8 mouse cellular contexts compared by ENCODE assay signal in the genomic region with DNA sequence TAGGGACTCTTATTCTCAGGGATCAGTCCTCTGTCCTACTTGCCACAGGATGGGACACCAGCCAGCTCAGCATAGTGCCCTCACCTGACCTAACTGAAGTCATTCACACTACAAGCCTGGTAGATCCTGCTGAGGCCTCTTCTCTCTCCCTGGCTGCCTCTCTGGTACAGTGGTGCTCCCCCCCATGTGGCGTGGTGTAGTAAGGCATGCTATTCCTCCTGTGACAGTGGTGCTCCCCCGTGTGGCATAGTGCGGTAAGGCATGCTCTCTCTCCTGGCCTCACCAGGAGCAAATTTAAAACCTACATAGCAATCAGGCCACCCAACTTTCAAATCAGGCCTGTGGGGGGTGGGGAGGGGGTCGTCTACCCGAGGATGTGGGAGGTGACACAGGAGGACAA. TPM values are rescaled to one million over a fixed set of nuclear protein-coding genes. Genes with fewer than 3 reads are reported as not detected.
A peak's percentile ranks its signal among the peaks of the same experiment; 100 is the strongest.
DNase-seq lines count a peak whose midpoint lies in the region; ATAC-seq and TF ChIP-seq lines count a peak whose summit lies in the region.

No protein-coding gene starts in this region.

- peak; percentile 99 for TF ChIP-seq CTCF in kidney, adult 2 months (conservative IDR thresholded peaks at IDR 0.05; ENCODE audit: insufficient read depth, insufficient read length, low read depth, low read length)

- no peak overlapping the region for H3K4me2 ChIP-seq in stomach, embryonic 14.5 days (replicated peaks; ENCODE audit: low read depth, low read length)

- TF ChIP-seq POLR2A in kidney, adult 2 months (IDR thresholded peaks at IDR 0.05; ENCODE audit: low read depth, low read length): no peak

- no peak overlapping the region for H3K4me3 ChIP-seq in kidney, adult 2 months (ENCODE audit: insufficient read depth, low read depth, low read length)
- no peak overlapping the region for H3K4me3 ChIP-seq in limb, embryonic 10.5 days
- H3K4me3 ChIP-seq in stomach, embryonic 14.5 days (ENCODE audit: low read depth, low read length): no peak overlapping the region

- H3K4me1 ChIP-seq in kidney, adult 2 months (ENCODE audit: control insufficient read depth, insufficient read depth, low read length): no peaks in the 10 kb centered on the region
- peaks cover 5% of the 10 kb centered on the region; the same call in 1 of the 2 replicates for H3K4me1 ChIP-seq in limb, embryonic 10.5 days
- no peaks in the 10 kb centered on the region for H3K4me1 ChIP-seq in stomach, embryonic 14.5 days (ENCODE audit: control insufficient read depth, insufficient read depth, low read length)

- H3K27me3 ChIP-seq in kidney, adult 2 months (replicated peaks; ENCODE audit: control insufficient read depth, insufficient read depth, low read length): no peaks in the 10 kb centered on the region
- H3K27me3 ChIP-seq in limb, embryonic 10.5 days (ENCODE audit: low read depth, poor library complexity, severe bottlenecking): no peaks in the 10 kb centered on the region
- no peaks in the 10 kb centered on the region for H3K27me3 ChIP-seq in stomach, embryonic 14.5 days (ENCODE audit: control insufficient read depth, insufficient read depth, low read length)

- H3K36me3 ChIP-seq in kidney, adult 2 months (ENCODE audit: control insufficient read depth, insufficient read depth, low read length): no peaks in the 10 kb centered on the region
- H3K36me3 ChIP-seq in limb, embryonic 10.5 days: no peaks in the 10 kb centered on the region
- no peaks in the 10 kb centered on the region for H3K36me3 ChIP-seq in stomach, embryonic 14.5 days (ENCODE audit: control insufficient read depth, insufficient read depth, low read length)

- H3K27ac ChIP-seq in kidney, adult 2 months (ENCODE audit: insufficient read depth, low read depth, low read length): no peak overlapping the region
- no peak overlapping the region for H3K27ac ChIP-seq in limb, embryonic 10.5 days
- H3K27ac ChIP-seq in stomach, embryonic 14.5 days (ENCODE audit: low read length): no peak overlapping the region

- ATAC-seq in monocyte, adult 5-6 weeks (replicated peaks; ENCODE audit: insufficient number of reproducible peaks, low FRiP score, low TSS enrichment, poor library complexity, severe bottlenecking): peak; percentile 84
- ATAC-seq in stomach, embryonic 14.5 days (ENCODE audit: insufficient number of reproducible peaks, insufficient read depth, low FRiP score, low read depth): peak; percentile 62; the same call in 1 of the 2 replicates

- no peaks in the 10 kb centered on the region for H3K9me3 ChIP-seq in limb, embryonic 10.5 days (replicated peaks)
- H3K9me3 ChIP-seq in stomach, embryonic 14.5 days (ENCODE audit: control insufficient read depth, low read depth, low read length): no peaks in the 10 kb centered on the region

- H3K9ac ChIP-seq in stomach, embryonic 14.5 days (replicated peaks; ENCODE audit: low read depth, low read length): no peak overlapping the region

- 3% methylated on average over 5 of the region's 5 CpGs for WGBS in kidney, adult 2 months
- 14% methylated on average over 5 of the region's 5 CpGs for WGBS in limb, embryonic 10.5 days
- WGBS in stomach, embryonic 14.5 days: 11% methylated on average over 5 of the region's 5 CpGs

- peak; percentile 82 for DNase-seq in A20 (ENCODE audit: low read depth, low spot score)
- DNase-seq in adrenal gland, adult 2 months: peak; percentile 82
- peak; percentile 87 for DNase-seq in embryo, embryonic 11 days
- DNase-seq in gastrocnemius, postnatal 25 days: peak; percentile 60
- peak; percentile 82 for DNase-seq in kidney, adult 2 months
- DNase-seq in limb, embryonic 10.5 days (ENCODE audit: low spot score): peak; percentile 90

RNA-seq across cellular contexts. Expression of gene Dnah17, which starts 26.4 kb away (rescaled TPM):
- total RNA-seq in adrenal gland, adult 2 months (2021): under 1 TPM; 0.03 to 0.12 TPM
- polyA plus RNA-seq in adrenal gland, adult 2 months (2012; rRNA removed): under 0.01 and 0.12 TPM in 2 replicates
- total RNA-seq in gastrocnemius, postnatal 25 days (2021): under 1 TPM; 0.03 to 0.11 TPM
- 0.08 and 0.19 TPM in 2 replicates for polyA plus RNA-seq in kidney, adult 2 months (2012; rRNA removed)
- 0.23 and 0.24 TPM in 2 replicates for polyA plus RNA-seq in limb, embryonic 10.5 days (2016; fragmentation: Nextera tagmentation; extraction: Ambion mirVana)
- total RNA-seq in monocyte, adult 5-6 weeks (2017): 0.19 to 2.2 TPM in 2 of 3 replicates, not detected in the other
- polyA plus RNA-seq in stomach, embryonic 14.5 days (2014; fragmentation: Nextera tagmentation; extraction: Ambion mirVana): 0.25 and 0.29 TPM in 2 replicates
